Mouse (Mus musculus) cerebellum, adult 2 months (tissue): Measurements from ENCODE around the gene Olfr933. TPM values are rescaled to one million over a fixed set of nuclear protein-coding genes. Genes with fewer than 3 reads are reported as not detected.

Experiments
- DNase-seq, 2 experiments: peaks; one replicate each; pipeline ENCODE4 v3.0.0; 2021
- H3K27ac ChIP-seq: fragments of 200-500 bp; 2 replicates; pipeline ENCODE4 v1.5.1; 2012; ENCODE audit warnings: low read length, control low read depth, inconsistent platforms; ENCODE audit not compliant: insufficient read depth
- H3K27me3 ChIP-seq: fragments of 200-500 bp; 2 replicates; pipeline ENCODE4 v1.6.1; 2012; ENCODE audit warnings: inconsistent platforms, mild to moderate bottlenecking, low read length, moderate library complexity; ENCODE audit not compliant: control insufficient read depth, insufficient read depth
- H3K4me1 ChIP-seq: fragments of 200-500 bp; 2 replicates; pipeline ENCODE4 v1.6.1; 2011; ENCODE audit warnings: low read length; ENCODE audit not compliant: control insufficient read depth, insufficient read depth
- H3K4me3 ChIP-seq: fragments of 200-500 bp; replicated peaks from 2 replicates; pipeline ENCODE3; 2011; ENCODE audit warnings: mild to moderate bottlenecking, low read depth, low read length, control low read depth; ENCODE audit not compliant: insufficient read depth
- CTCF ChIP-seq: fragments of 200-500 bp; IDR thresholded peaks from 2 replicates; pipeline ENCODE4 v1.5.1; 2011; ENCODE audit warnings: low read depth, mild to moderate bottlenecking, control low read depth, low read length, moderate library complexity, borderline replicate concordance; ENCODE audit not compliant: insufficient read depth
- POLR2A ChIP-seq: fragments of 200-500 bp; IDR thresholded peaks from 2 replicates; pipeline ENCODE4 v1.6.1; 2011; ENCODE audit warnings: low read length, control low read depth, borderline replicate concordance; ENCODE audit not compliant: insufficient read depth
- whole genome bisulfite sequencing: fragments of 180-500 bp; shearing (Covaris S2); methylation state at CpG from one replicate; pipeline ENCODE4 v1.1.7; 2018; 5-methylcytosine and 5-hydroxymethylcytosine counted together
- polyA plus RNA-seq: library from polyadenylated mRNA; depleted of rRNA; stranded (reverse); fragments of >200 nt; gene quantifications from 2 replicates; pipeline ENCODE4 v1.2.3, GENCODE M21; 2012; rRNA removed

The Olfr933 gene
- not detected in 2 replicates for polyA plus RNA-seq

GRCm38 (mm10) chr9:38972013-38972412 lies at the start of gene Olfr933:
Gene Olfr933, plus strand, starts transcription at chr9:38972313.
- Histone ChIP-seq H3K4me3 (no peak within 1 kb of the TSS), H3K27me3 (no peaks in the 10 kb centered on the region), H3K27ac (no peak within 1 kb of the TSS), H3K4me1 (no peaks in the 10 kb centered on the region)
- no peak for DNase-seq
- 74% methylated on average over 4 of the region's 4 CpGs for WGBS
- TF ChIP-seq CTCF: no peak
- no peak for TF ChIP-seq POLR2A

GRCm38 (mm10) chr9:38929509-38929908 lies 42.6 kb upstream of the Olfr933 start, which contains the start of gene Olfr930:
Gene Olfr930, plus strand, starts transcription at chr9:38929809.
- no peaks in the 10 kb centered on the region for H3K27me3 ChIP-seq
- no peak within 1 kb of the TSS for H3K4me3 ChIP-seq
- no peak for TF ChIP-seq POLR2A
- TF ChIP-seq CTCF: no peak
- no peak within 1 kb of the TSS for H3K27ac ChIP-seq
- DNase-seq: no peak
- no peaks in the 10 kb centered on the region for H3K4me1 ChIP-seq

GRCm38 (mm10) chr9:38953401-38954123 lies 18.6 kb upstream of the Olfr933 start:
- WGBS: 63% methylated on average over 7 of the region's 7 CpGs
- H3K4me3 ChIP-seq: no peak overlapping the region
- TF ChIP-seq POLR2A (no peak), CTCF (no peak)
- H3K27ac ChIP-seq: no peak overlapping the region
- H3K27me3 ChIP-seq: no peaks in the 10 kb centered on the region
- DNase-seq: no peak
- H3K4me1 ChIP-seq: no peaks in the 10 kb centered on the region

GRCm38 (mm10) chr9:38954124-38954416 lies 18.0 kb upstream of the Olfr933 start:
- Histone ChIP-seq H3K27me3 (no peaks in the 10 kb centered on the region), H3K27ac (no peak overlapping the region), H3K4me1 (no peaks in the 10 kb centered on the region), H3K4me3 (no peak overlapping the region)
- 78% methylated on average over 4 of the region's 4 CpGs for WGBS
- TF ChIP-seq CTCF (no peak), POLR2A (no peak)
- no peak for DNase-seq

GRCm38 (mm10) chr9:38988215-38988614 lies 16.1 kb downstream of the Olfr933 start, which contains the start of gene Olfr934:
Gene Olfr934, minus strand, starts transcription at chr9:38988315.
- 83% methylated on average over 2 of the region's 2 CpGs for whole genome bisulfite sequencing
- Histone ChIP-seq H3K27me3 (no peaks in the 10 kb centered on the region), H3K4me3 (no peak within 1 kb of the TSS), H3K27ac (no peak within 1 kb of the TSS), H3K4me1 (no peaks in the 10 kb centered on the region)
- TF ChIP-seq CTCF (no peak), POLR2A (no peak)
- DNase-seq: no peak

GRCm38 (mm10) chr9:38999583-38999982 lies 27.5 kb downstream of the Olfr933 start, which contains the start of gene Olfr935:
Gene Olfr935, minus strand, starts transcription at chr9:38999683.
- TF ChIP-seq POLR2A (no peak), CTCF (no peak)
- Histone ChIP-seq H3K27me3 (no peaks in the 10 kb centered on the region), H3K27ac (no peak within 1 kb of the TSS), H3K4me1 (no peaks in the 10 kb centered on the region), H3K4me3 (no peak within 1 kb of the TSS)
- 75% methylated on average over 2 of the region's 2 CpGs for WGBS
- no peak for DNase-seq

- no peak within 1 kb of the TSS for H3K27ac ChIP-seq
- H3K27me3 ChIP-seq: no peaks in the 10 kb centered on the region
- no peak within 1 kb of the TSS for H3K4me3 ChIP-seq
- H3K4me1 ChIP-seq: no peaks in the 10 kb centered on the region
- no peak for DNase-seq
- TF ChIP-seq CTCF (no peak), POLR2A (no peak)
- 70% methylated on average over 1 of the region's 1 CpGs for WGBS
These were observed 51.2 kb downstream of the Olfr933 start, which contains the start of gene Olfr146 for GRCm38 (mm10) chr9:39023277-39023676. Gene Olfr146, minus strand, starts transcription at chr9:39023377.

Other genes with a start within 250 kb of the Olfr933 start
- gene Olfr920, start 220.0 kb upstream of the Olfr933 start, polyA plus RNA-seq: 0.20 and 0.24 TPM in 2 replicates
- gene Olfr921, start 199.2 kb upstream of the Olfr933 start, polyA plus RNA-seq: 0.06 and 0.18 TPM in 2 replicates
- 0.52 and 0.57 TPM in 2 replicates for gene Olfr922, start 157.7 kb upstream of the Olfr933 start, polyA plus RNA-seq
- 0.30 and 0.39 TPM in 2 replicates for gene Olfr923, start 145.8 kb upstream of the Olfr933 start, polyA plus RNA-seq
- gene Olfr924, start 127.9 kb upstream of the Olfr933 start, polyA plus RNA-seq: 0.05 TPM in 1 of 2 replicates, not detected in the other
- gene Olfr26, start 117.3 kb upstream of the Olfr933 start, polyA plus RNA-seq: not detected in 2 replicates
- 0.10 TPM in 1 of 2 replicates, not detected in the other for gene Olfr926, start 95.2 kb upstream of the Olfr933 start, polyA plus RNA-seq
- not detected in 2 replicates for gene Olfr930, start 42.5 kb upstream of the Olfr933 start, polyA plus RNA-seq
- not detected in 2 replicates for gene Olfr934, start 16.0 kb downstream of the Olfr933 start, polyA plus RNA-seq
- not detected in 2 replicates for gene Olfr935, start 27.4 kb downstream of the Olfr933 start, polyA plus RNA-seq
- gene Olfr146, start 51.1 kb downstream of the Olfr933 start, polyA plus RNA-seq: not detected in 2 replicates
- not detected in 2 replicates for gene Olfr937, start 92.6 kb downstream of the Olfr933 start, polyA plus RNA-seq
- not detected in 2 replicates for gene Olfr938, start 106.6 kb downstream of the Olfr933 start, polyA plus RNA-seq
- gene Olfr27, start 155.8 kb downstream of the Olfr933 start, polyA plus RNA-seq: not detected in 2 replicates
- not detected in 2 replicates for gene Olfr943, start 194.0 kb downstream of the Olfr933 start, polyA plus RNA-seq
- gene Olfr944, start 229.6 kb downstream of the Olfr933 start, polyA plus RNA-seq: not detected in 2 replicates